ENCODE assay signal across 9 mouse cellular contexts in the genomic region with DNA sequence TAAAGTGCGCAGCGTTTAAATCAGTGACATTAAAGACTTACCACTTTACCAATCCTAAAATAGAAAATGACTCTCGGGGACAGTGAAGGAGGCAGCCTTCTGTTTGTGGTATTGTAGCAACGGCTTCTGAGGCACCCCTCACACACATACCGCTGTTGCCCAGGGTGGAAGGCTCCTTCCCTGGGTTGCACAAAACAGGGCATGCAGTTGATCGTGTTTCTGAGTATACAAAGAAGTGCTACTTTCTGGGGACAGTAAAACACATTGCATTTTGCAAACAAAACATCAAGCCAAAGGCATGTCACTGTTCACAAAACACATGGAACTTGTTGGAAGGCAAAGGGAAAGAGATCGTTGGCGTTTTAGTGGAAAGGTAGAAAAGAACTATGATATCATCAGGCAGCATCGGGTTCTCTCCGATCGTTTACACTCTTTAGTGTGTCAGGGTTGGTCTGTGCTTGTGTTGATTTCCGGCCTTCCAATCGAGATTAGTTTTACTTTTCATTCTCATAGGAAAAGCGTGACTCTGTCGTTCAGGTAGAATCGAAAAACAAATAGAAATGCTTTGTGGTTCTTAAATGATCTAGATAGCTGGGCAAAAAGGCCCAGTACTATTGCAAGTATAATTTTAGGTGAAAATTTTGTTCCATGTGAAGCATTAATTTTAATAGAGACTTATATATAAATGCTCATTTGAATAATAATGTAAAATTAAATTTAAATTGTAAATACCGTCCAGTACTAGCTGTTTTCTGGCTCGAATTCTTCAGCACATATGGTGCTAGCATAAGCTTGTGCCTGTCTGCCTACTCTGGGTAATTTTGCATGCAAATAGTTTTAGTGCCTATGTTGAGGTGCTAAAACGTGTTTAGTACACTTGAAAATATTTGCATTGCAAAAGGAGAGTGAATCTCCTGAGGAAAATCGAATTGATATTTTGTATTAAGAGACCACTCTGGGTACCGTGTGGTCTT.
DNase-seq lines count a peak whose midpoint lies in the region; ATAC-seq and TF ChIP-seq lines count a peak whose summit lies in the region.
"Had no signal": no experiment of that assay in that cellular context is flagged by ENCODE, and none has a peak within 500 bp of the region (broad histone marks: within the 10 kb centered on the region; RNA-seq: fewer than 3 reads in every experiment).

No protein-coding gene starts in this region.

- no peaks in the 10 kb centered on the region for H3K36me3 ChIP-seq in embryonic facial prominence, embryonic 14.5 days (ENCODE audit: control insufficient read depth, insufficient read depth, low read length)
- H3K36me3 ChIP-seq in limb, embryonic 10.5 days, result no peaks in the 10 kb centered on the region

- H3K27ac ChIP-seq in left cerebral cortex, adult 2 months, result peak overlapping the region; percentile 57
- H3K27ac ChIP-seq in embryonic facial prominence, embryonic 14.5 days (replicated peaks; ENCODE audit: low read depth, low read length), result peak overlapping the region; percentile 74
- peak overlapping the region; percentile 19; the same call in 1 of the 2 replicates for H3K27ac ChIP-seq in limb, embryonic 10.5 days

- TF ChIP-seq CTCF in left cerebral cortex, adult 2 months (IDR thresholded peaks at IDR 0.05), result no peak

- H3K9ac ChIP-seq in embryonic facial prominence, embryonic 14.5 days (ENCODE audit: low read depth, low read length), result no peak overlapping the region

- no peak for ATAC-seq in embryonic facial prominence, embryonic 14.5 days (ENCODE audit: low read depth)

- 65% methylated on average over 21 of the region's 21 CpGs for WGBS in embryonic facial prominence, embryonic 14.5 days
- WGBS in limb, embryonic 10.5 days, result 89% methylated on average over 21 of the region's 21 CpGs

- intact Hi-C loops in left cerebral cortex, adult 2 months (cut with DNase I), result loop anchor here (1.0 to 5.0 kb wide), 4 partner anchors 162 to 1049 kb away; no protein-coding TSS in a partner anchor
- intact Hi-C loops in left cerebral cortex, postnatal 4 days (cut with DNase I), result loop anchor here (2.0 to 10.0 kb wide), 6 partner anchors 779 to 1369 kb away; no protein-coding TSS in a partner anchor

- no peaks in the 10 kb centered on the region for H3K9me3 ChIP-seq in embryonic facial prominence, embryonic 14.5 days (ENCODE audit: control insufficient read depth, low read length)
- H3K9me3 ChIP-seq in limb, embryonic 10.5 days (replicated peaks), result no peaks in the 10 kb centered on the region
- H3K9me3 ChIP-seq: megakaryocyte, embryonic 14.5 days had no signal

- H3K4me2 ChIP-seq in embryonic facial prominence, embryonic 14.5 days (ENCODE audit: low read depth, low read length), result no peak overlapping the region

- H3K4me1 ChIP-seq in embryonic facial prominence, embryonic 14.5 days (ENCODE audit: control insufficient read depth, insufficient read depth, low read length), result peaks cover 52% of the 10 kb centered on the region
- H3K4me1 ChIP-seq in limb, embryonic 10.5 days, result peaks cover 42% of the 10 kb centered on the region
- H3K4me1 ChIP-seq: megakaryocyte, embryonic 14.5 days had no signal

- H3K4me3 ChIP-seq in left cerebral cortex, adult 2 months, result peak overlapping the region; percentile 29
- no peak overlapping the region for H3K4me3 ChIP-seq in embryonic facial prominence, embryonic 14.5 days (ENCODE audit: low read depth, low read length)
- no peak overlapping the region for H3K4me3 ChIP-seq in limb, embryonic 10.5 days
- H3K4me3 ChIP-seq: megakaryocyte, embryonic 14.5 days had no signal

- DNase-seq in cerebellum, adult 18-20 months, result peak; percentile 63 to 68
- no peak for DNase-seq in cerebellum, adult 11 months
- no peak for DNase-seq in left cerebral cortex, adult 2 months (ENCODE audit: extremely low spot score in 1 of 2, low spot score in 2 of 2)
- no peak for DNase-seq in left cerebral cortex, postnatal 4 days
- no peak for DNase-seq in embryonic facial prominence, embryonic 14.5 days (ENCODE audit: low spot score)
- no peak for DNase-seq in limb, embryonic 10.5 days (ENCODE audit: low spot score)
- DNase-seq in spleen, adult 12 weeks (ENCODE audit: low spot score), result no peak
- no peak for DNase-seq in kidney, adult 18-20 months

- H3K27me3 ChIP-seq in embryonic facial prominence, embryonic 14.5 days (replicated peaks; ENCODE audit: control insufficient read depth, insufficient read depth, low read length), result no peaks in the 10 kb centered on the region
- no peaks in the 10 kb centered on the region for H3K27me3 ChIP-seq in limb, embryonic 10.5 days (ENCODE audit: low read depth, poor library complexity, severe bottlenecking)
- H3K27me3 ChIP-seq: megakaryocyte, embryonic 14.5 days had no signal

Comparison
In these comparisons a context has a peak if more than half of its experiments do, and no peak if none do; other contexts are left out.
1. DNase-seq: peak in cerebellum, adult 18-20 months (2 of 2); none in cerebellum, adult 11 months (single experiment), left cerebral cortex, adult 2 months (0 of 2), left cerebral cortex, postnatal 4 days (single experiment), embryonic facial prominence, embryonic 14.5 days (single experiment), limb, embryonic 10.5 days (single experiment), spleen, adult 12 weeks (single experiment) and kidney, adult 18-20 months (single experiment).
2. H3K27ac ChIP-seq: peak in every context shown above with its lines; median percentile 74 in embryonic facial prominence, embryonic 14.5 days; 57 in left cerebral cortex, adult 2 months; 19 in limb, embryonic 10.5 days.